Mouse (Mus musculus): ENCODE results near the gene Rps21. TPM values are rescaled to one million over a fixed set of nuclear protein-coding genes. Genes with fewer than 3 reads are reported as not detected.

Gene Rps21
- polyA plus RNA-seq, 1 experiment = 41.7 TPM

GRCm38 (mm10) chr2:180236500-180236899, 20.7 kb upstream of the Rps21 start:
- H3K4me1 ChIP-seq (ENCODE audit: control insufficient read depth) = peaks cover 63% of the 10 kb centered on the region
- no peak for TF ChIP-seq GATA1 (IDR thresholded peaks at IDR 0.05; ENCODE audit: low read length)
- no peak for TF ChIP-seq TAL1 (IDR thresholded peaks at IDR 0.05; ENCODE audit: low read length)
- H3K27me3 ChIP-seq (ENCODE audit: control insufficient read depth) = no peaks in the 10 kb centered on the region
- peak overlapping the region; percentile 55 for H3K4me3 ChIP-seq (replicated peaks)
- 0 out of 2 replicates have a peak, but pooled peaks cover 3% of the 10 kb centered on the region for H3K9me3 ChIP-seq (ENCODE audit: control insufficient read depth, low read length)
- H3K36me3 ChIP-seq (ENCODE audit: control insufficient read depth) = no peaks in the 10 kb centered on the region

GRCm38 (mm10) chr2:180236930-180237329, 20.2 kb upstream of the Rps21 start:
- Histone ChIP-seq H3K27me3 (ENCODE audit: control insufficient read depth) (no peaks in the 10 kb centered on the region; the same call in 1 of the 2 replicates), H3K36me3 (ENCODE audit: control insufficient read depth) (no peaks in the 10 kb centered on the region), H3K9me3 (ENCODE audit: control insufficient read depth, low read length) (peaks cover 7% of the 10 kb centered on the region; the same call in 1 of the 2 replicates), H3K4me1 (ENCODE audit: control insufficient read depth) (peaks cover 63% of the 10 kb centered on the region), H3K4me3 (replicated peaks) (peak overlapping the region; percentile 6)
- TF ChIP-seq GATA1 (IDR thresholded peaks at IDR 0.05; ENCODE audit: low read length) = peak; percentile 63
- peak; percentile 64 for TF ChIP-seq TAL1 (IDR thresholded peaks at IDR 0.05; ENCODE audit: low read length)

GRCm38 (mm10) chr2:180237601-180238345, 19.4 kb upstream of the Rps21 start:
- Histone ChIP-seq H3K4me1 (ENCODE audit: control insufficient read depth) (peaks cover 59% of the 10 kb centered on the region), H3K27me3 (ENCODE audit: control insufficient read depth) (no peaks in the 10 kb centered on the region; the same call in 1 of the 2 replicates), H3K9me3 (ENCODE audit: control insufficient read depth, low read length) (peaks cover 8% of the 10 kb centered on the region; the same call in 1 of the 2 replicates), H3K4me3 (replicated peaks) (no peak overlapping the region), H3K36me3 (ENCODE audit: control insufficient read depth) (no peaks in the 10 kb centered on the region)
- no peak for TF ChIP-seq GATA1 (IDR thresholded peaks at IDR 0.05; ENCODE audit: low read length)
- TF ChIP-seq TAL1 (IDR thresholded peaks at IDR 0.05; ENCODE audit: low read length) = no peak

- Histone ChIP-seq H3K36me3 (ENCODE audit: control insufficient read depth) (no peaks in the 10 kb centered on the region), H3K27me3 (ENCODE audit: control insufficient read depth) (no peaks in the 10 kb centered on the region; the same call in 1 of the 2 replicates), H3K4me1 (ENCODE audit: control insufficient read depth) (peaks cover 51% of the 10 kb centered on the region), H3K4me3 (replicated peaks) (no peak overlapping the region), H3K9me3 (ENCODE audit: control insufficient read depth, low read length) (peaks cover 8% of the 10 kb centered on the region; the same call in 1 of the 2 replicates)
- TF ChIP-seq TAL1 (IDR thresholded peaks at IDR 0.05; ENCODE audit: low read length) = no peak
Measured at GRCm38 (mm10) chr2:180238591-180238990, 18.6 kb upstream of the Rps21 start.

GRCm38 (mm10) chr2:180243108-180243507, 14.1 kb upstream of the Rps21 start:
- no peaks in the 10 kb centered on the region for H3K36me3 ChIP-seq (ENCODE audit: control insufficient read depth)
- no peak overlapping the region for H3K4me3 ChIP-seq (replicated peaks)
- TF ChIP-seq TAL1 (IDR thresholded peaks at IDR 0.05; ENCODE audit: low read length) (no peak), GATA1 (IDR thresholded peaks at IDR 0.05; ENCODE audit: low read length) (no peak)
- H3K4me1 ChIP-seq (ENCODE audit: control insufficient read depth) = peaks cover 13% of the 10 kb centered on the region
- peaks cover 8% of the 10 kb centered on the region; the same call in 1 of the 2 replicates for H3K9me3 ChIP-seq (ENCODE audit: control insufficient read depth, low read length)
- no peaks in the 10 kb centered on the region; the same call in 1 of the 2 replicates for H3K27me3 ChIP-seq (ENCODE audit: control insufficient read depth)

- no peak for TF ChIP-seq GATA1 (IDR thresholded peaks at IDR 0.05; ENCODE audit: low read length)
- H3K36me3 ChIP-seq (ENCODE audit: control insufficient read depth) = no peaks in the 10 kb centered on the region
- peaks cover 11% of the 10 kb centered on the region for H3K4me1 ChIP-seq (ENCODE audit: control insufficient read depth)
- no peaks in the 10 kb centered on the region for H3K9me3 ChIP-seq (ENCODE audit: control insufficient read depth, low read length)
- H3K4me3 ChIP-seq (replicated peaks) = no peak overlapping the region
- no peaks in the 10 kb centered on the region for H3K27me3 ChIP-seq (ENCODE audit: control insufficient read depth)
Measured at GRCm38 (mm10) chr2:180247916-180248315, 9.3 kb upstream of the Rps21 start.

GRCm38 (mm10) chr2:180248947-180249660, 8.1 kb upstream of the Rps21 start:
- H3K36me3 ChIP-seq (ENCODE audit: control insufficient read depth) = no peaks in the 10 kb centered on the region
- TF ChIP-seq TAL1 (IDR thresholded peaks at IDR 0.05; ENCODE audit: low read length) (no peak), GATA1 (IDR thresholded peaks at IDR 0.05; ENCODE audit: low read length) (no peak)
- H3K4me1 ChIP-seq (ENCODE audit: control insufficient read depth) = peaks cover 11% of the 10 kb centered on the region
- no peaks in the 10 kb centered on the region for H3K9me3 ChIP-seq (ENCODE audit: control insufficient read depth, low read length)
- H3K4me3 ChIP-seq (replicated peaks) = no peak overlapping the region
- no peaks in the 10 kb centered on the region for H3K27me3 ChIP-seq (ENCODE audit: control insufficient read depth)

GRCm38 (mm10) chr2:180250930-180251611, 6.1 kb upstream of the Rps21 start:
- Histone ChIP-seq H3K27me3 (ENCODE audit: control insufficient read depth) (no peaks in the 10 kb centered on the region), H3K9me3 (ENCODE audit: control insufficient read depth, low read length) (no peaks in the 10 kb centered on the region), H3K4me1 (ENCODE audit: control insufficient read depth) (peaks cover 17% of the 10 kb centered on the region), H3K36me3 (ENCODE audit: control insufficient read depth) (no peaks in the 10 kb centered on the region), H3K4me3 (replicated peaks) (no peak overlapping the region)
- TF ChIP-seq GATA1 (IDR thresholded peaks at IDR 0.05; ENCODE audit: low read length) = no peak
- TF ChIP-seq TAL1 (IDR thresholded peaks at IDR 0.05; ENCODE audit: low read length) = no peak

- H3K36me3 ChIP-seq (ENCODE audit: control insufficient read depth) = no peaks in the 10 kb centered on the region
- no peak overlapping the region for H3K4me3 ChIP-seq (replicated peaks)
- H3K4me1 ChIP-seq (ENCODE audit: control insufficient read depth) = peaks cover 25% of the 10 kb centered on the region
- no peaks in the 10 kb centered on the region for H3K27me3 ChIP-seq (ENCODE audit: control insufficient read depth)
- TF ChIP-seq GATA1 (IDR thresholded peaks at IDR 0.05; ENCODE audit: low read length) (no peak), TAL1 (IDR thresholded peaks at IDR 0.05; ENCODE audit: low read length) (no peak)
- no peaks in the 10 kb centered on the region for H3K9me3 ChIP-seq (ENCODE audit: control insufficient read depth, low read length)
Measured at GRCm38 (mm10) chr2:180251838-180252237, 5.3 kb upstream of the Rps21 start.
